Mouse (Mus musculus) heart, adult 11 months (tissue): ENCODE results near the gene Dok7.

Experiments
- DNase-seq: peaks from one replicate; pipeline ENCODE4 v3.0.0; 2022

Dok7 gene

DNA sequence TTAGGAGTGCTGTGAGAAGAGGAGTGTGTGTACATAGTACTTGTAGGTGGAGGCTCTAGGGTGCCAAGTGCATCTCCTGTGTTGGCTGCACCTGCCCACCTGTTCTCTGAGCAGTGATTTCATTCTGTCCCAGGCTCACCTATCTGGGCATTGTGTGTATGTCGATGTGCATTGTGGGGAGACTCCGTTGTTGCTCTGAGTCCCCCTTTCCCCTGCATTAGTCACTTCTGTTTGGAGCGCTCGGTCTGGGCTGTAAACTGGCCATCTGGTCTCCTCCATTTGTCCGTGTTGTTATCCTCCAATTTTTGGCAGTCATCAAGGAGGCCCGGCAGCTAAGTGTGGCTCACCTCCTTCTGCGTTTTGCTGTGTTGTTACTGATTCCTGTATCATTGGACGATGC lies 63.5 kb downstream of the Dok7 start:
- no peak for DNase-seq

DNA sequence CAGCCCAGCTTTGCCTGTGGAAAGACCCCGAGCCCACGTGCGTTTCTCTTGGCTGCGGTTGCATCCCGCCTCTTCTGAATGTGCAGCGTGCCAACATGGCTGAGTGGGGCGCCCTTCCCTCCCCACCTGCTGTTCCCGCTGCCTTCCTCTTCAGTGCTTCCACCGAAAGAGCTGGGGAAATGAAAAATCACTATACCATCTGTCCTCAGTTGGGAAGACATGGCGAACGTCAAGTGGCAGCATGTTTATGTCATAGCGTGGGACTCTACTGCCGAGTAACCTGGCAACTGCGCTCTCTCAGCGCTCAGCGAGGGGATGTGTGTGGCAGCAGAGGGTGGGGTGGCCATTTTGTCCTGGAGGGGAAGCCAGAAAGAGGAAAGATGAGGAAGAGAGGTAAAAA lies 72.6 kb downstream of the Dok7 start:
- DNase-seq, result peak; percentile 66

DNA sequence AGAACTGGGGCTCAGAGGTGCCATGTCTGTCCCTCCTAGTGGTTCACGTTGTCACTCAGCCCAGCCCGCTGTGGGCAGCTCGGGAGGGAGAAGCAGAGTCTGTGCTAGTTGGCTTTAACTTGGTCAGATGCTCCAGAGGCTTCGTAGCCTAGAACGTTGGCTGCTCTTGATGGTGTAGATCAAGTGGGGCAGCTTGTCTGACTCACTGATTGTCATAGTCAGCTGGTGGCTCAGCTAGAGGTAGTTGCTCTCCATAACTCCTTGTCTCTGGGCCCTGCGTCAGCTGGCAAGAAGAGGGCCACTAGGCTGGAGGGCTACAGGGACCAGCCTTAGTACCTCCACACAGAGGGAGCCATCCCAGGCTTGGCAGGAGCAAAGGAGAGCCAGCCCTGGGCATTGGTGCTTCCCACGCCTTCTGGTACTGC lies 73.2 kb downstream of the Dok7 start:
- no peak for DNase-seq

DNA sequence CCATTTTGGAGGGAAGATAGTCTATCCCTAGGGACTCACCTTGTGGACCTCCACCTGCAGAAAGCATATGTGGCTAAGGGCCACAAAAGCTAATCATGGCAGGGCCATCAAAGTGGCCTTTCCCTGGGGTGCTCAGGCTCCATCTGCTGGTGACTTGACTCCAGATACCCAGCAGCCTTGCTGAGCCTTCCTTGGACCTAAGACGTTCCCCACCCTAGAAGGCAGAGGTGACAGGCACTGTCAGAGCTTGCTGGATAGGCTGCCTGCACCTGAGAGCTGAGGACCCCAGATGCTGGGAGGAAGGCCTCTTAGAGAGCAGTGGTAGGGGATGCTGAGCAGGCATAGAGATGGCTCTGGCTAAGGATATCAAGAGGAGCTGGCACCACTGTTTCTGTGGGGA lies 74.7 kb downstream of the Dok7 start:
- no peak for DNase-seq

DNA sequence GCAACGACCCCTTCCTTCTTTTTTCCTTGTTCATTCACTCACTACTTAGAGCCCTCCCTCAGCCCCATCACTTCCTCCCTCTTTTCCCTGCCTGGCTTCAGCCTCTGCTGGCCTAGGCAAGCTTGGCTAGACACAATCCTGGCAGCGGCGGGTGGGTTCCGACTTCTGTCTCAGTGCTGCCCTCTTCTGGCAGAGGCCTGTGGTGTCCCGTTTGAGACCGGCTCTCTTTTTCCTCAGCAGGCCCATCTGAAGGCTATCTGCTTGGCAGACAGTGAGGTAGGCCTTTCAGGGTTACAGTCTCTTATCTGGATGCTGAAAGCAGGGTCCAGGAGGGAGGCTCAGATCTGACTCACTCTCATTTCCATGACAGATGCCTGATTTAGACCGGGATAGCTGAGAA lies 75.2 kb downstream of the Dok7 start:
- DNase-seq, result peak; percentile 98

DNA sequence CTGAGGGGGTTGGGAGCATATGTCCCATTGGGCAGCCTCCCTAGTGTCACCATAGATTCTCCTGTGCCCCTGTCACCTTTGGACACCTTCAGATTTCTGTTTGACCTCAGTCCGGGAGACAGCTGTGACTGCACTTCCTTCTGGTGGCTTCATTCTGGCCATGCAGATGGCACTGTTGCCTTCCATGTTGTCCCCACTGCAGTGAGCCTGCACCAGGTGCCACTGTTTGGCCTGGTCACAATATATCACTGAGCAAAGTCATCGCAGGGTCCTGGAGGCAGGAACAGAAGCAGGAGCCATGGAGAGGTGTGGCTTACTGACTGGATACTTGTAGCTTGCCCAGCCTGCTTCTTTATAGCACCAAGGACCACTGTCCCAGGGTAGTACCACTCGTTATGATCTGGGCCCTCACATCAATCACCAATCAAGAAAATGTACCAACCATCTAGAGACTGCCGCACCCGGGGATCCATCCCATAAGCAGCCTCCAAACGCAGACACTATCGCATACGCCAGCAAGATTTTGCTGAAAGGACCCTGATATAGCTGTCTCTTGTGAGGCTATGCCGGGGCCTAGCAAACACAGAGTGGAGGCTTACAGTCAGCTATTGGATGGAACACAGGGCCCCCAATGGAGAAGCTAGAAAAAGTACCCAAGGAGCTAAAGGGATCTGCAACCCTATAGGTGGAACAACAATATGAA lies 75.9 kb downstream of the Dok7 start:
- DNase-seq, result peak; percentile 90

DNA sequence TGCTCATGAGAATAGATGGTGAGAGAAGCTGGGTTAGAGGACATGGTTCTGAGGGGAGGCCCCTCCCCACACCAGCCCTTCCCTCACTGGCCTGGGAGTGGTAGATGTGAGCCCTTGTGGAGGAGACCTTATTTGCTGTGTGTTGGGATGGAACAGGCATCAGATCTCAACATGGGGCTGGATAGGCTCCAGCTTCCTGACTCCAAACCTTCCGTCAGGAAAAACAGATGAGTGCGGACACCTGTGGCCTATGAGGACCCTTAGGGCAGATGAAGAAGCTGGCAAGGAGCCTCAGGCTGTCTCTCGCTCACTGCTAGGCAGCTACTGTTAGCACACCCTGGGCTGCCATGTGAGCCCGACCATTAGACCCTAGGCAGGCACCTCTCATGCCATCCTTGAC lies 76.9 kb downstream of the Dok7 start:
- DNase-seq, result peak; percentile 57

DNA sequence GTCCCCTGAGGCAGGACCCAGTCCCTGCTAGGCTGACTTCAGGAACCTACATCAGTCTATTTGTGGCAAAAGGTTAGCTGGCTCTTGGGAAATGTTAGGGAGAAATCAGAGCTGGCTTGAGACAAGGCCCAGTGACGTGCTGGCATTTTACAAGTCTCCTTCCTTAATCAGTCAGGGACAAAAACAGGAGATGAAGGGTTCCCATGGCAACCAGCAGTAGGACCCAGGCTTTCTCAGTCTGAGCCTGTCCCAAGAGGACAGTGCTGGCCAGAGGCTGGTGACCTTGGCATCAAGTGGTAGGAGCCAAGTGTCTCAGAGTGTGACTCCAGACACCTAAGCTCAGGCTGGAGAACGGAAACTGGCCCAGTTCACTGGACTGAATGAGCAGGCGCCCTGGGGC lies 77.7 kb downstream of the Dok7 start:
- no peak for DNase-seq

DNA sequence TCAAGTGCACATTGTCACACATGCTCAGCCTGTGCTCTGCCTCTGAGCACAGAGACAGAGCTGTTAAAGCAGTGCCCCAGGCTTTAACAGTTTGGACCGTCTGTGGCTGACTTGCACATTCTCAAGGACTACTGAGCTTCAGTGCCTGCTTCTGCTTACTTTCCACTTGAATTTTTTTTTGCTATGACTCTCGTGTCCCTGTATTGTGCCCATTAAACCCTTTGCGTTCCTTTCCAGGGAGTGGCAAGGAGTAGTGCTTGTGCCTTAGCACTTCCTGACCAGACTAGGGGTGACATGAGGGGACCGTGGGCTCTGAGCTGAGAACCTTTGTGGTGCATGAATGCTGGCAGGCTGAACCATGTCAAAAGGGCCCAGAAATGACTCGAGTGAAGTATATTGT lies 79.3 kb downstream of the Dok7 start:
- no peak for DNase-seq
